Mouse (Mus musculus) duodenum, adult 2 months (tissue): ENCODE results near the gene Gm11084. TPM values are rescaled to one million over a fixed set of nuclear protein-coding genes. Genes with fewer than 3 reads are reported as not detected.

Source experiments
- polyA plus RNA-seq: library from polyadenylated mRNA; depleted of rRNA; stranded (reverse); fragments of >200 nt; gene quantifications from 2 replicates; pipeline ENCODE4 v1.2.3, GENCODE M21; 2012; ENCODE audit warnings: low replicate concordance; rRNA removed

Gm11084 gene
- not detected in 2 replicates for polyA plus RNA-seq

GRCm38 (mm10) chr2:72986616-72987015, at the start of gene Gm11084:
Gene Gm11084 (minus strand): TSS chr2:72986716.

GRCm38 (mm10) chr2:72980337-72981074, 6.0 kb downstream of the Gm11084 start, which contains the start of gene Sp3:
Gene Sp3 (minus strand): TSS chr2:72980446.

Other genes starting within 250 kb of the Gm11084 start
- 3.9 and 5.9 TPM in 2 replicates for gene Sp3, start 6.3 kb downstream of the Gm11084 start, polyA plus RNA-seq
- 0.38 and 0.81 TPM in 2 replicates for gene Ola1, start 232.2 kb upstream of the Gm11084 start, polyA plus RNA-seq